Mouse (Mus musculus) ovary, postnatal 10 days (tissue): ENCODE data around the gene 1810009A15Rik.
"Not testable (repeated sequence)": the region's sequence is repeated elsewhere in the genome, so short reads cannot be mapped to it uniquely, and the experiment has no call there.

ENCODE experiments used
- DNase-seq: peaks from one replicate; pipeline ENCODE4 v3.0.0; 2022; ENCODE audit warnings: low spot score

1810009A15Rik gene

GRCm38 (mm10) chr19:8875031-8875430 lies 13.6 kb upstream of the 1810009A15Rik start:
- no peak for DNase-seq

GRCm38 (mm10) chr19:8880311-8881033 lies 8.2 kb upstream of the 1810009A15Rik start, which contains the start of gene Uqcc3:
Uqcc3 (minus strand) TSS chr19:8880923.
- peak; percentile 76 for DNase-seq

- DNase-seq = no peak
Observed at GRCm38 (mm10) chr19:8881034-8881392, 7.6 kb upstream of the 1810009A15Rik start.

- DNase-seq = no peak
Observed at GRCm38 (mm10) chr19:8883616-8884015, 5.0 kb upstream of the 1810009A15Rik start, which contains the start of the genes Lbhd1 and Gm49403. Lbhd1 (plus strand) TSS chr19:8883732. Gm49403 (plus strand) TSS chr19:8883930.

GRCm38 (mm10) chr19:8886916-8887584 lies 1.6 kb upstream of the 1810009A15Rik start:
- DNase-seq = no peak

- DNase-seq = no peak
Observed at GRCm38 (mm10) chr19:8887585-8888463, 829 bp upstream of the 1810009A15Rik start.

- peak; percentile 81 for DNase-seq
Observed at GRCm38 (mm10) chr19:8892829-8893766, 4.4 kb downstream of the 1810009A15Rik start, which contains the start of gene Ints5. Ints5 (plus strand) TSS chr19:8893005.

- DNase-seq = no peak
Observed at GRCm38 (mm10) chr19:8895397-8895960, 6.8 kb downstream of the 1810009A15Rik start.

- DNase-seq = not testable (repeated sequence)
Observed at GRCm38 (mm10) chr19:8896231-8896630, 7.6 kb downstream of the 1810009A15Rik start.

GRCm38 (mm10) chr19:8897211-8897864 lies 8.7 kb downstream of the 1810009A15Rik start:
- peak; percentile 28 for DNase-seq

GRCm38 (mm10) chr19:8897865-8898495 lies 9.3 kb downstream of the 1810009A15Rik start, which contains the start of gene Ganab:
Ganab (plus strand) TSS chr19:8898071.
- DNase-seq = peak; percentile 89

- no peak for DNase-seq
Observed at GRCm38 (mm10) chr19:8898576-8898975, 9.9 kb downstream of the 1810009A15Rik start.

- DNase-seq = no peak
Observed at GRCm38 (mm10) chr19:8899079-8899478, 10.4 kb downstream of the 1810009A15Rik start.

GRCm38 (mm10) chr19:8903412-8903811 lies 14.8 kb downstream of the 1810009A15Rik start:
- no peak for DNase-seq

- no peak for DNase-seq
Observed at GRCm38 (mm10) chr19:8908531-8908930, 19.9 kb downstream of the 1810009A15Rik start.

- DNase-seq = no peak
Observed at GRCm38 (mm10) chr19:8911810-8912209, 23.2 kb downstream of the 1810009A15Rik start.

GRCm38 (mm10) chr19:8914212-8914611 lies 25.6 kb downstream of the 1810009A15Rik start:
- DNase-seq = no peak

GRCm38 (mm10) chr19:8919000-8919399 lies 30.3 kb downstream of the 1810009A15Rik start:
- no peak for DNase-seq

GRCm38 (mm10) chr19:8919684-8920072 lies 31.0 kb downstream of the 1810009A15Rik start:
- no peak for DNase-seq
